Mouse (Mus musculus) MEL (cell line): Measurements from ENCODE around the gene Vgll4. TPM values are rescaled to one million over a fixed set of nuclear protein-coding genes. Genes with fewer than 3 reads are reported as not detected.

Experiments used
- DNase-seq: peaks from one replicate; pipeline ENCODE4 v3.0.0; 2011; ENCODE audit warnings: low read depth, low spot score
- H3K27ac ChIP-seq: 2 replicates; pipeline ENCODE4 v1.5.1; 2012; ENCODE audit warnings: low read depth, mild to moderate bottlenecking, control low read depth, low read length, moderate library complexity; ENCODE audit not compliant: control insufficient read depth
- H3K27me3 ChIP-seq, 2 experiments: fragments of 150-350 bp in 1 of 2; sonication (generic) in 1 of 2; 2 replicates each; pipeline ENCODE4 v1.6.1; 2012; ENCODE audit warnings: low read length in 2 of 2, mild to moderate bottlenecking in 2 of 2, improper control_type of control experiment in 1 of 2, moderate library complexity in 1 of 2; ENCODE audit not compliant: insufficient read depth in 2 of 2, control insufficient read depth in 1 of 2
- H3K36me3 ChIP-seq, 2 experiments: 2 replicates each; pipeline ENCODE4 v1.6.1; 2012 to 2014; ENCODE audit warnings: low read length in 2 of 2, improper control_type of control experiment in 1 of 2, inconsistent platforms in 1 of 2, mild to moderate bottlenecking in 1 of 2; ENCODE audit not compliant: insufficient read depth in 2 of 2, control insufficient read depth in 1 of 2
- H3K4me1 ChIP-seq, 2 experiments: fragments of 150-350 bp in 1 of 2; sonication (generic) in 1 of 2; 2 replicates each; pipeline ENCODE4 v1.6.1; 2012; ENCODE audit warnings: low read length in 2 of 2, improper control_type of control experiment in 1 of 2, mild to moderate bottlenecking in 1 of 2; ENCODE audit not compliant: insufficient read depth in 2 of 2, control insufficient read depth in 1 of 2
- H3K4me3 ChIP-seq, 2 experiments: fragments of 150-350 bp in 1 of 2; sonication (generic) in 1 of 2; 2 replicates each; pipeline ENCODE4 v1.5.1; 2012; ENCODE audit warnings: low read depth in 2 of 2, low read length in 2 of 2, mild to moderate bottlenecking in 2 of 2, moderate library complexity in 2 of 2, control low read depth in 1 of 2, improper control_type of control experiment in 1 of 2; ENCODE audit not compliant: control insufficient read depth in 1 of 2, insufficient read depth in 1 of 2
- H3K79me2 ChIP-seq: 2 replicates; pipeline ENCODE4 v1.6.1; 2012; ENCODE audit warnings: mild to moderate bottlenecking, low read length, moderate library complexity; ENCODE audit not compliant: control insufficient read depth, poor library complexity, insufficient read depth
- H3K9ac ChIP-seq: 2 replicates; pipeline ENCODE4 v1.6.1; 2012; ENCODE audit warnings: low read depth, mild to moderate bottlenecking, control low read depth, low read length, moderate library complexity; ENCODE audit not compliant: control insufficient read depth, poor library complexity, severe bottlenecking
- H3K9me3 ChIP-seq: fragments of 150-350 bp; sonication (generic); replicated peaks from 2 replicates; pipeline ENCODE4 v1.6.1; 2012; ENCODE audit warnings: mild to moderate bottlenecking, low read length, improper control_type of control experiment, moderate library complexity; ENCODE audit not compliant: insufficient read depth
- BHLHE40 ChIP-seq: IDR thresholded peaks from 2 replicates; pipeline ENCODE4 v1.6.1; 2012; ENCODE audit warnings: low read depth, mild to moderate bottlenecking, inconsistent platforms, low read length, improper control_type of control experiment, borderline replicate concordance
- CTCF ChIP-seq, 3 experiments: IDR thresholded peaks in 2 of 3; conservative IDR thresholded peaks in 1 of 3; 2 replicates each; pipeline ENCODE4 v1.5.1; 2011 to 2012; ENCODE audit warnings: low read length in 3 of 3, low read depth in 2 of 3, mild to moderate bottlenecking in 2 of 3, improper control_type of control experiment in 1 of 3, inconsistent platforms in 1 of 3, mixed read lengths in 1 of 3, moderate library complexity in 1 of 3; ENCODE audit not compliant: control insufficient read depth in 1 of 3, insufficient read depth in 1 of 3, poor library complexity in 1 of 3, severe bottlenecking in 1 of 3
- E2F4 ChIP-seq: IDR thresholded peaks from 2 replicates; pipeline ENCODE4 v1.6.1; 2011; ENCODE audit warnings: low read depth, low read length, improper control_type of control experiment, borderline replicate concordance
- ELF1 ChIP-seq: IDR thresholded peaks from 2 replicates; pipeline ENCODE4 v1.6.1; 2014; ENCODE audit warnings: low read depth, mild to moderate bottlenecking, inconsistent platforms, low read length, improper control_type of control experiment, moderate library complexity
- EP300 ChIP-seq, 2 experiments: IDR thresholded peaks; 2 replicates each; pipeline ENCODE4 v1.6.1; 2011; ENCODE audit warnings: improper control_type of control experiment in 2 of 2, low read length in 2 of 2, low read depth in 1 of 2, mild to moderate bottlenecking in 1 of 2
- ETS1 ChIP-seq: IDR thresholded peaks from 2 replicates; pipeline ENCODE4 v1.6.1; 2012; ENCODE audit warnings: low read depth, mild to moderate bottlenecking, inconsistent platforms, low read length, improper control_type of control experiment, moderate library complexity
- GABPA ChIP-seq: IDR thresholded peaks from 2 replicates; pipeline ENCODE4 v1.6.1; 2012; ENCODE audit warnings: low read depth, mild to moderate bottlenecking, inconsistent platforms, low read length, improper control_type of control experiment, moderate library complexity
- GATA1 ChIP-seq: IDR thresholded peaks from 2 replicates; pipeline ENCODE4 v1.6.1; 2011; ENCODE audit warnings: low read depth, low read length, improper control_type of control experiment
- HCFC1 ChIP-seq: IDR thresholded peaks from 2 replicates; pipeline ENCODE4 v1.6.1; 2012; ENCODE audit warnings: low read depth, mild to moderate bottlenecking, inconsistent platforms, low read length, improper control_type of control experiment, moderate library complexity
- JUND ChIP-seq: IDR thresholded peaks from 2 replicates; pipeline ENCODE4 v1.6.1; 2011; ENCODE audit warnings: low read depth, mild to moderate bottlenecking, improper control_type of control experiment, low read length
- KAT2A ChIP-seq: conservative IDR thresholded peaks from 2 replicates; pipeline ENCODE4 v1.6.1; 2012; ENCODE audit warnings: low read depth, low read length, improper control_type of control experiment, inconsistent platforms
- MAFK ChIP-seq: IDR thresholded peaks from 2 replicates; pipeline ENCODE4 v1.6.1; 2011; ENCODE audit warnings: low read depth, mild to moderate bottlenecking, low read length, improper control_type of control experiment, borderline replicate concordance
- MAX ChIP-seq: IDR thresholded peaks from 2 replicates; pipeline ENCODE4 v1.6.1; 2011; ENCODE audit warnings: low read length, improper control_type of control experiment
- MAZ ChIP-seq: IDR thresholded peaks from 2 replicates; pipeline ENCODE4 v1.6.1; 2012; ENCODE audit warnings: low read depth, mild to moderate bottlenecking, inconsistent platforms, low read length, improper control_type of control experiment
- MXI1 ChIP-seq: IDR thresholded peaks from 2 replicates; pipeline ENCODE4 v1.6.1; 2011; ENCODE audit warnings: mild to moderate bottlenecking, low read depth, low read length, improper control_type of control experiment
- MYB ChIP-seq: IDR thresholded peaks from 2 replicates; pipeline ENCODE4 v1.6.1; 2011; ENCODE audit warnings: mild to moderate bottlenecking, low read depth, low read length, improper control_type of control experiment
- MYC ChIP-seq: IDR thresholded peaks from 2 replicates; pipeline ENCODE4 v1.6.1; 2011; ENCODE audit warnings: low read depth, mild to moderate bottlenecking, low read length, improper control_type of control experiment, moderate library complexity
- NELFE ChIP-seq: IDR thresholded peaks from 2 replicates; pipeline ENCODE4 v1.6.1; 2011; ENCODE audit warnings: low read depth, low read length, improper control_type of control experiment
- NRF1 ChIP-seq: IDR thresholded peaks from 2 replicates; pipeline ENCODE4 v1.6.1; 2014; ENCODE audit warnings: low read depth, mild to moderate bottlenecking, inconsistent platforms, low read length, improper control_type of control experiment, moderate library complexity; ENCODE audit not compliant: poor library complexity, insufficient read depth, severe bottlenecking
- POLR2A ChIP-seq, 2 experiments: IDR thresholded peaks; 2 replicates each; pipeline ENCODE4 v1.6.1; 2011 to 2012; ENCODE audit warnings: low read length in 2 of 2, mild to moderate bottlenecking in 2 of 2, control low read depth in 1 of 2, improper control_type of control experiment in 1 of 2, low read depth in 1 of 2, moderate library complexity in 1 of 2; ENCODE audit not compliant: control insufficient read depth in 1 of 2, insufficient read depth in 1 of 2, poor library complexity in 1 of 2
- POLR2AphosphoS2 ChIP-seq: IDR thresholded peaks from 2 replicates; pipeline ENCODE4 v1.6.1; 2011; ENCODE audit warnings: low read length, improper control_type of control experiment
- RAD21 ChIP-seq: IDR thresholded peaks from 2 replicates; pipeline ENCODE4 v1.6.1; 2011; ENCODE audit warnings: mild to moderate bottlenecking, low read depth, low read length, improper control_type of control experiment
- RCOR1 ChIP-seq: IDR thresholded peaks from 2 replicates; pipeline ENCODE4 v1.6.1; 2012; ENCODE audit warnings: low read depth, mild to moderate bottlenecking, inconsistent platforms, low read length, improper control_type of control experiment
- TAL1 ChIP-seq: IDR thresholded peaks from 2 replicates; pipeline ENCODE4 v1.6.1; 2012; ENCODE audit warnings: mild to moderate bottlenecking, inconsistent platforms, low read length, moderate library complexity, mixed read lengths
- TBP ChIP-seq: IDR thresholded peaks from 2 replicates; pipeline ENCODE4 v1.8.0; 2011; ENCODE audit warnings: low read depth, low read length, improper control_type of control experiment
- TCF12 ChIP-seq: IDR thresholded peaks from 2 replicates; pipeline ENCODE4 v1.6.1; 2014; ENCODE audit warnings: low read depth, mild to moderate bottlenecking, inconsistent platforms, low read length, improper control_type of control experiment, moderate library complexity
- UBTF ChIP-seq: IDR thresholded peaks from 2 replicates; pipeline ENCODE4 v1.6.1; 2012; ENCODE audit warnings: low read depth, mild to moderate bottlenecking, inconsistent platforms, low read length, improper control_type of control experiment, moderate library complexity, borderline replicate concordance; ENCODE audit not compliant: insufficient read depth
- USF1 ChIP-seq: IDR thresholded peaks from 2 replicates; pipeline ENCODE4 v1.6.1; 2014; ENCODE audit warnings: low read depth, mild to moderate bottlenecking, inconsistent platforms, low read length, improper control_type of control experiment, moderate library complexity
- USF2 ChIP-seq, 2 experiments: IDR thresholded peaks; 2 replicates each; pipeline ENCODE4 v1.6.1; 2011 to 2012; ENCODE audit warnings: improper control_type of control experiment in 2 of 2, low read length in 2 of 2, borderline replicate concordance in 1 of 2, inconsistent platforms in 1 of 2, low read depth in 1 of 2, mild to moderate bottlenecking in 1 of 2; ENCODE audit not compliant: insufficient read depth in 1 of 2
- ZNF384 ChIP-seq: IDR thresholded peaks from 2 replicates; pipeline ENCODE4 v1.6.1; 2012; ENCODE audit warnings: low read depth, mild to moderate bottlenecking, inconsistent platforms, low read length, improper control_type of control experiment
- polyA plus RNA-seq, 2 experiments: library from polyadenylated mRNA; stranded (reverse) in 1 of 2; unstranded in 1 of 2; fragments of >175 nt in 1 of 2; fragments of >200 nt in 1 of 2; gene quantifications; 2 replicates each; pipeline versions ENCODE4 v1.2.1 to v1.2.4; 2012; ENCODE audit warnings: low replicate concordance in 2 of 2, low read depth in 1 of 2; ENCODE audit not compliant: insufficient read length in 2 of 2, insufficient read depth in 1 of 2, missing spikeins in 1 of 2
- total RNA-seq: library from RNA; depleted of rRNA; stranded (reverse); fragments of 300-350 nt; gene quantifications from 2 replicates; pipeline ENCODE4 v1.2.3, GENCODE M21; 2012

Vgll4 gene
- total and polyA plus RNA-seq, 3 experiments, result 18.1 to 21.5 TPM; not detected in 1

GRCm38 (mm10) chr6:114972988-114973387 lies 3.2 kb upstream of the Vgll4 start:
- TF ChIP-seq CTCF (IDR thresholded peaks at IDR 0.05 in 2 of 3, conservative IDR thresholded peaks at IDR 0.05 in 1 of 3; ENCODE audit: control insufficient read depth in 1 of 3, insufficient read depth in 1 of 3, low read depth in 2 of 3, low read length in 3 of 3, poor library complexity in 1 of 3, severe bottlenecking in 1 of 3), result no peak
- TF ChIP-seq MYC, result no peak
- no peak for TF ChIP-seq POLR2A (IDR thresholded peaks at IDR 0.05; ENCODE audit: control insufficient read depth in 1 of 2, insufficient read depth in 1 of 2, low read depth in 1 of 2, low read length in 2 of 2, poor library complexity in 1 of 2)
- TF ChIP-seq MYB, result no peak
- TF ChIP-seq MAZ, result no peak
- no peak for TF ChIP-seq MXI1
- no peak for TF ChIP-seq E2F4
- TF ChIP-seq RCOR1, result no peak
- TF ChIP-seq GABPA, result no peak
- TF ChIP-seq RAD21, result no peak
- no peak for TF ChIP-seq HCFC1
- peaks cover 0 to under 1% of the 10 kb centered on the region in 2 experiments; a peak in 1 of 4 replicates for H3K36me3 ChIP-seq
- no peak for DNase-seq
- H3K79me2 ChIP-seq, result no peaks in the 10 kb centered on the region; the same call in 1 of the 2 replicates
- H3K9me3 ChIP-seq, result no peaks in the 10 kb centered on the region
- no peaks in the 10 kb centered on the region for H3K4me1 ChIP-seq
- no peak overlapping the region for H3K4me3 ChIP-seq
- H3K9ac ChIP-seq, result no peak overlapping the region
- no peak overlapping the region for H3K27ac ChIP-seq
- H3K27me3 ChIP-seq, result no peaks in the 10 kb centered on the region

- Histone ChIP-seq H3K9ac (no peak overlapping the region), H3K27me3 (no peaks in the 10 kb centered on the region), H3K27ac (no peak overlapping the region), H3K9me3 (no peaks in the 10 kb centered on the region), H3K79me2 (no peaks in the 10 kb centered on the region; the same call in 1 of the 2 replicates), H3K4me1 (peaks cover 3 to 13% of the 10 kb centered on the region in 2 experiments; a peak in 3 of 4 replicates), H3K36me3 (peaks cover 0 to 18% of the 10 kb centered on the region in 2 experiments; a peak in 2 of 4 replicates), H3K4me3 (no peak overlapping the region)
- peak; percentile 73 for DNase-seq
- no peak for TF ChIP-seq ETS1
- TF ChIP-seq NRF1, result no peak
- TF ChIP-seq NELFE, result no peak
- no peak for TF ChIP-seq JUND
- no peak for TF ChIP-seq USF1
- TF ChIP-seq TCF12, result no peak
- TF ChIP-seq MAX, result no peak
- no peak for TF ChIP-seq UBTF
- no peak for TF ChIP-seq E2F4
- no peak for TF ChIP-seq BHLHE40
- TF ChIP-seq MXI1, result no peak
- no peak for TF ChIP-seq TBP
- 0 out of 2 replicates have a peak, but pooled peaks have one; percentile 34 for TF ChIP-seq HCFC1
- TF ChIP-seq USF2 (IDR thresholded peaks at IDR 0.05; ENCODE audit: borderline replicate concordance in 1 of 2, insufficient read depth in 1 of 2, low read depth in 1 of 2, low read length in 2 of 2), result no peak
- TF ChIP-seq GATA1, result no peak
- TF ChIP-seq RAD21, result peak; percentile 52
- no peak for TF ChIP-seq KAT2A
- TF ChIP-seq EP300 (IDR thresholded peaks at IDR 0.05; ENCODE audit: low read depth in 1 of 2, low read length in 2 of 2), result no peak
- no peak for TF ChIP-seq RCOR1
- TF ChIP-seq ELF1, result no peak
- no peak for TF ChIP-seq MYB
- TF ChIP-seq GABPA, result no peak
- TF ChIP-seq POLR2AphosphoS2, result no peak
- TF ChIP-seq MAFK, result no peak
- no peak for TF ChIP-seq MAZ
- TF ChIP-seq ZNF384, result no peak
- TF ChIP-seq TAL1, result no peak
- TF ChIP-seq MYC, result 0 out of 2 replicates have a peak, but pooled peaks have one; percentile 40
Measured at GRCm38 (mm10) chr6:114970895-114971294, 1.1 kb upstream of the Vgll4 start.
